26 mouse cellular contexts compared by ENCODE assay signal in genomic region chr3:127463165-127463564, GRCm38 (mm10). TPM values are rescaled to one million over a fixed set of nuclear protein-coding genes. Genes with fewer than 3 reads are reported as not detected.
DNase-seq lines count a peak whose midpoint lies in the region; ATAC-seq and TF ChIP-seq lines count a peak whose summit lies in the region.
"Had no signal": no experiment of that assay in that cellular context is flagged by ENCODE, and none has a peak within 500 bp of the region (broad histone marks: within the 10 kb centered on the region; RNA-seq: fewer than 3 reads in every experiment).

No protein-coding gene starts in this region.

- TF ChIP-seq EP300 in ES-Bruce4 (IDR thresholded peaks at IDR 0.05; ENCODE audit: insufficient read depth, low read depth, low read length): no peak

- TF ChIP-seq POLR2A in ES-Bruce4 (IDR thresholded peaks at IDR 0.05; ENCODE audit: insufficient read depth, low read length): no peak

- H3K27me3 ChIP-seq in hindbrain, embryonic 10.5 days (ENCODE audit: insufficient read depth, poor library complexity, severe bottlenecking): peaks cover 6% of the 10 kb centered on the region; the same call in 1 of the 2 replicates
- H3K27me3 ChIP-seq in hindbrain, embryonic 16.5 days (replicated peaks; ENCODE audit: control insufficient read depth, insufficient read depth, low read length): no peaks in the 10 kb centered on the region
- H3K27me3 ChIP-seq in ES-Bruce4 (ENCODE audit: control insufficient read depth, insufficient read depth, low read length, poor library complexity, severe bottlenecking): no peaks in the 10 kb centered on the region
- H3K27me3 ChIP-seq in midbrain, embryonic 13.5 days: peaks cover 3% of the 10 kb centered on the region; the same call in 1 of the 2 replicates
- H3K27me3 ChIP-seq: heart, embryonic 15.5 days; liver, embryonic 12.5 days; neural tube, embryonic 15.5 days had no signal

- H3K4me1 ChIP-seq in hindbrain, embryonic 10.5 days (replicated peaks): peaks cover 18% of the 10 kb centered on the region
- H3K4me1 ChIP-seq in hindbrain, embryonic 16.5 days (ENCODE audit: control insufficient read depth, insufficient read depth, low read depth, low read length): peaks cover 5% of the 10 kb centered on the region; the same call in 1 of the 2 replicates
- peaks cover 5% of the 10 kb centered on the region for H3K4me1 ChIP-seq in ES-Bruce4 (ENCODE audit: control insufficient read depth, insufficient read depth, low read length)
- H3K4me1 ChIP-seq in midbrain, embryonic 13.5 days (replicated peaks): peaks cover 24% of the 10 kb centered on the region
- H3K4me1 ChIP-seq: embryonic facial prominence, embryonic 12.5 days; megakaryocyte, embryonic 14.5 days had no signal

- peak overlapping the region; percentile 69 for H3K27ac ChIP-seq in hindbrain, embryonic 10.5 days
- no peak overlapping the region for H3K27ac ChIP-seq in hindbrain, embryonic 16.5 days (ENCODE audit: low read depth, low read length)
- peak overlapping the region; percentile 89 for H3K27ac ChIP-seq in ES-Bruce4 (ENCODE audit: insufficient read depth, low read length)
- peak overlapping the region; percentile 67 for H3K27ac ChIP-seq in midbrain, embryonic 13.5 days
- H3K27ac ChIP-seq: embryonic facial prominence, embryonic 12.5 days; heart, embryonic 15.5 days; kidney, postnatal 0 days; liver, embryonic 12.5 days; neural tube, embryonic 15.5 days; stomach, postnatal 0 days had no signal

- no peak for ATAC-seq in hindbrain, embryonic 16.5 days
- no peak for ATAC-seq in midbrain, embryonic 13.5 days
- ATAC-seq: intestine, embryonic 16.5 days; liver, embryonic 12.5 days; liver, postnatal 0 days had no signal

- H3K4me3 ChIP-seq in hindbrain, embryonic 10.5 days: no peak overlapping the region
- H3K4me3 ChIP-seq in hindbrain, embryonic 16.5 days (ENCODE audit: low read length): no peak overlapping the region
- no peak overlapping the region for H3K4me3 ChIP-seq in ES-Bruce4 (ENCODE audit: low read depth, low read length)
- no peak overlapping the region for H3K4me3 ChIP-seq in midbrain, embryonic 13.5 days (replicated peaks)
- H3K4me3 ChIP-seq: embryonic facial prominence, embryonic 12.5 days; heart, embryonic 15.5 days; liver, embryonic 12.5 days; megakaryocyte, embryonic 14.5 days; neural tube, embryonic 15.5 days had no signal

- TF ChIP-seq CTCF in ES-Bruce4 (IDR thresholded peaks at IDR 0.05; ENCODE audit: low read depth, low read length): no peak

- H3K4me2 ChIP-seq in hindbrain, embryonic 16.5 days (ENCODE audit: low read length): no peak overlapping the region
- peak overlapping the region; percentile 30; the same call in 1 of the 2 replicates for H3K4me2 ChIP-seq in midbrain, embryonic 13.5 days (replicated peaks)
- H3K4me2 ChIP-seq: embryonic facial prominence, embryonic 12.5 days; heart, embryonic 15.5 days; liver, embryonic 12.5 days; neural tube, embryonic 15.5 days had no signal

- no peaks in the 10 kb centered on the region for H3K9me3 ChIP-seq in hindbrain, embryonic 10.5 days
- no peaks in the 10 kb centered on the region for H3K9me3 ChIP-seq in hindbrain, embryonic 16.5 days (ENCODE audit: control insufficient read depth, low read length)
- no peaks in the 10 kb centered on the region for H3K9me3 ChIP-seq in ES-Bruce4 (replicated peaks; ENCODE audit: control insufficient read depth, insufficient read depth, low read length, poor library complexity, severe bottlenecking)
- no peaks in the 10 kb centered on the region for H3K9me3 ChIP-seq in midbrain, embryonic 13.5 days
- H3K9me3 ChIP-seq: embryonic facial prominence, embryonic 12.5 days; heart, embryonic 15.5 days; liver, embryonic 12.5 days; megakaryocyte, embryonic 14.5 days; neural tube, embryonic 15.5 days had no signal

- DNase-seq in embryo, embryonic 10.5 days (ENCODE audit: low spot score): peak; percentile 37
- DNase-seq in embryo, embryonic 9.5 days (ENCODE audit: extremely low spot score): no peak
- DNase-seq in hindbrain, embryonic 10.5 days (ENCODE audit: low spot score): no peak
- DNase-seq in right cerebral cortex, adult 2 months (ENCODE audit: low spot score in 2 of 2): no peak
- no peak for DNase-seq in thymus, postnatal 36 days
- DNase-seq: adrenal gland, postnatal 25 days; cerebellum, adult 11-12 months; cerebellum, postnatal 10 days; heart, postnatal 36 days; kidney, postnatal 4 days; liver, postnatal 0 days; lung, postnatal 36 days; retina, postnatal 1 day; thymus, adult 18-20 months; thymus, postnatal 25 days had no signal

- no peaks in the 10 kb centered on the region for H3K36me3 ChIP-seq in hindbrain, embryonic 10.5 days
- no peaks in the 10 kb centered on the region for H3K36me3 ChIP-seq in hindbrain, embryonic 16.5 days (ENCODE audit: control insufficient read depth, insufficient read depth, low read length)
- H3K36me3 ChIP-seq in ES-Bruce4 (ENCODE audit: control insufficient read depth, insufficient read depth, low read length, poor library complexity, severe bottlenecking): no peaks in the 10 kb centered on the region
- H3K36me3 ChIP-seq in midbrain, embryonic 13.5 days: no peaks in the 10 kb centered on the region
- H3K36me3 ChIP-seq: embryonic facial prominence, embryonic 12.5 days; heart, embryonic 15.5 days; liver, embryonic 12.5 days; neural tube, embryonic 15.5 days had no signal

- no peak overlapping the region for H3K9ac ChIP-seq in hindbrain, embryonic 16.5 days (ENCODE audit: low read depth, low read length)
- H3K9ac ChIP-seq in ES-Bruce4 (ENCODE audit: low read depth, poor library complexity, severe bottlenecking): peak overlapping the region; percentile 7; the same call in 1 of the 2 replicates
- H3K9ac ChIP-seq in midbrain, embryonic 13.5 days (replicated peaks): no peak overlapping the region
- H3K9ac ChIP-seq: embryonic facial prominence, embryonic 12.5 days; heart, embryonic 15.5 days; liver, embryonic 12.5 days; liver, postnatal 0 days; neural tube, embryonic 15.5 days had no signal

- WGBS in hindbrain, embryonic 10.5 days: 19% methylated on average over 9 of the region's 9 CpGs
- WGBS in hindbrain, embryonic 16.5 days: 28% methylated on average over 9 of the region's 9 CpGs
- WGBS in midbrain, embryonic 13.5 days: 10% methylated on average over 9 of the region's 9 CpGs

RNA-seq across cellular contexts. Expression of gene Ank2, which starts 36.0 kb away (rescaled TPM):
- 43.0 and 65.3 TPM in 2 replicates for polyA plus RNA-seq in hindbrain, embryonic 10.5 days (2016; fragmentation: Nextera tagmentation; extraction: Ambion mirVana)
- 148 and 169 TPM in 2 replicates for polyA plus RNA-seq in hindbrain, embryonic 16.5 days (2015; fragmentation: Nextera tagmentation; extraction: Ambion mirVana)
- polyA plus RNA-seq in ES-Bruce4 (2011; ENCODE audit: insufficient read depth, insufficient read length, low read depth, missing spikeins): 29.9 and 31.4 TPM in 2 replicates
- 186 and 204 TPM in 2 replicates for polyA plus RNA-seq in midbrain, embryonic 13.5 days (2015; fragmentation: Nextera tagmentation; extraction: Ambion mirVana)
